Mouse (Mus musculus) MEL (cell line): ENCODE measurements at regions not wholly inside any gene's neighbourhood (a gene's known extent, or its start where the extent isn't known, plus 50 kb on each side); places are given as distances from the start of the nearest gene placed in this dataset.

Experiments
- DNase-seq: peaks from one replicate; pipeline ENCODE4 v3.0.0; 2011; ENCODE audit warnings: low read depth, low spot score
- H3K27ac ChIP-seq: 2 replicates; pipeline ENCODE4 v1.5.1; 2012; ENCODE audit warnings: low read depth, mild to moderate bottlenecking, control low read depth, low read length, moderate library complexity; ENCODE audit not compliant: control insufficient read depth
- H3K27me3 ChIP-seq, 2 experiments: fragments of 150-350 bp in 1 of 2; sonication (generic) in 1 of 2; 2 replicates each; pipeline ENCODE4 v1.6.1; 2012; ENCODE audit warnings: low read length in 2 of 2, mild to moderate bottlenecking in 2 of 2, improper control_type of control experiment in 1 of 2, moderate library complexity in 1 of 2; ENCODE audit not compliant: insufficient read depth in 2 of 2, control insufficient read depth in 1 of 2
- H3K36me3 ChIP-seq, 2 experiments: 2 replicates each; pipeline ENCODE4 v1.6.1; 2012 to 2014; ENCODE audit warnings: low read length in 2 of 2, improper control_type of control experiment in 1 of 2, inconsistent platforms in 1 of 2, mild to moderate bottlenecking in 1 of 2; ENCODE audit not compliant: insufficient read depth in 2 of 2, control insufficient read depth in 1 of 2
- H3K4me1 ChIP-seq, 2 experiments: fragments of 150-350 bp in 1 of 2; sonication (generic) in 1 of 2; 2 replicates each; pipeline ENCODE4 v1.6.1; 2012; ENCODE audit warnings: low read length in 2 of 2, improper control_type of control experiment in 1 of 2, mild to moderate bottlenecking in 1 of 2; ENCODE audit not compliant: insufficient read depth in 2 of 2, control insufficient read depth in 1 of 2
- H3K4me3 ChIP-seq, 2 experiments: fragments of 150-350 bp in 1 of 2; sonication (generic) in 1 of 2; 2 replicates each; pipeline ENCODE4 v1.5.1; 2012; ENCODE audit warnings: low read depth in 2 of 2, low read length in 2 of 2, mild to moderate bottlenecking in 2 of 2, moderate library complexity in 2 of 2, control low read depth in 1 of 2, improper control_type of control experiment in 1 of 2; ENCODE audit not compliant: control insufficient read depth in 1 of 2, insufficient read depth in 1 of 2
- H3K79me2 ChIP-seq: 2 replicates; pipeline ENCODE4 v1.6.1; 2012; ENCODE audit warnings: mild to moderate bottlenecking, low read length, moderate library complexity; ENCODE audit not compliant: control insufficient read depth, poor library complexity, insufficient read depth
- H3K9ac ChIP-seq: 2 replicates; pipeline ENCODE4 v1.6.1; 2012; ENCODE audit warnings: low read depth, mild to moderate bottlenecking, control low read depth, low read length, moderate library complexity; ENCODE audit not compliant: control insufficient read depth, poor library complexity, severe bottlenecking
- H3K9me3 ChIP-seq: fragments of 150-350 bp; sonication (generic); replicated peaks from 2 replicates; pipeline ENCODE4 v1.6.1; 2012; ENCODE audit warnings: mild to moderate bottlenecking, low read length, improper control_type of control experiment, moderate library complexity; ENCODE audit not compliant: insufficient read depth
- CHD2 ChIP-seq: IDR thresholded peaks from 2 replicates; pipeline ENCODE4 v1.6.1; 2011; ENCODE audit warnings: low read length, improper control_type of control experiment
- ELF1 ChIP-seq: IDR thresholded peaks from 2 replicates; pipeline ENCODE4 v1.6.1; 2014; ENCODE audit warnings: low read depth, mild to moderate bottlenecking, inconsistent platforms, low read length, improper control_type of control experiment, moderate library complexity
- ETS1 ChIP-seq: IDR thresholded peaks from 2 replicates; pipeline ENCODE4 v1.6.1; 2012; ENCODE audit warnings: low read depth, mild to moderate bottlenecking, inconsistent platforms, low read length, improper control_type of control experiment, moderate library complexity
- HCFC1 ChIP-seq: IDR thresholded peaks from 2 replicates; pipeline ENCODE4 v1.6.1; 2012; ENCODE audit warnings: low read depth, mild to moderate bottlenecking, inconsistent platforms, low read length, improper control_type of control experiment, moderate library complexity
- MAFK ChIP-seq: IDR thresholded peaks from 2 replicates; pipeline ENCODE4 v1.6.1; 2011; ENCODE audit warnings: low read depth, mild to moderate bottlenecking, low read length, improper control_type of control experiment, borderline replicate concordance
- MAZ ChIP-seq: IDR thresholded peaks from 2 replicates; pipeline ENCODE4 v1.6.1; 2012; ENCODE audit warnings: low read depth, mild to moderate bottlenecking, inconsistent platforms, low read length, improper control_type of control experiment
- MXI1 ChIP-seq: IDR thresholded peaks from 2 replicates; pipeline ENCODE4 v1.6.1; 2011; ENCODE audit warnings: mild to moderate bottlenecking, low read depth, low read length, improper control_type of control experiment
- NRF1 ChIP-seq: IDR thresholded peaks from 2 replicates; pipeline ENCODE4 v1.6.1; 2014; ENCODE audit warnings: low read depth, mild to moderate bottlenecking, inconsistent platforms, low read length, improper control_type of control experiment, moderate library complexity; ENCODE audit not compliant: poor library complexity, insufficient read depth, severe bottlenecking
- POLR2A ChIP-seq, 2 experiments: IDR thresholded peaks; 2 replicates each; pipeline ENCODE4 v1.6.1; 2011 to 2012; ENCODE audit warnings: low read length in 2 of 2, mild to moderate bottlenecking in 2 of 2, control low read depth in 1 of 2, improper control_type of control experiment in 1 of 2, low read depth in 1 of 2, moderate library complexity in 1 of 2; ENCODE audit not compliant: control insufficient read depth in 1 of 2, insufficient read depth in 1 of 2, poor library complexity in 1 of 2
- POLR2AphosphoS2 ChIP-seq: IDR thresholded peaks from 2 replicates; pipeline ENCODE4 v1.6.1; 2011; ENCODE audit warnings: low read length, improper control_type of control experiment
- TAL1 ChIP-seq: IDR thresholded peaks from 2 replicates; pipeline ENCODE4 v1.6.1; 2012; ENCODE audit warnings: mild to moderate bottlenecking, inconsistent platforms, low read length, moderate library complexity, mixed read lengths
- TCF12 ChIP-seq: IDR thresholded peaks from 2 replicates; pipeline ENCODE4 v1.6.1; 2014; ENCODE audit warnings: low read depth, mild to moderate bottlenecking, inconsistent platforms, low read length, improper control_type of control experiment, moderate library complexity
- ZC3H11A ChIP-seq: IDR thresholded peaks from 2 replicates; pipeline ENCODE4 v1.6.1; 2012; ENCODE audit warnings: low read depth, mild to moderate bottlenecking, inconsistent platforms, low read length, improper control_type of control experiment

DNA sequence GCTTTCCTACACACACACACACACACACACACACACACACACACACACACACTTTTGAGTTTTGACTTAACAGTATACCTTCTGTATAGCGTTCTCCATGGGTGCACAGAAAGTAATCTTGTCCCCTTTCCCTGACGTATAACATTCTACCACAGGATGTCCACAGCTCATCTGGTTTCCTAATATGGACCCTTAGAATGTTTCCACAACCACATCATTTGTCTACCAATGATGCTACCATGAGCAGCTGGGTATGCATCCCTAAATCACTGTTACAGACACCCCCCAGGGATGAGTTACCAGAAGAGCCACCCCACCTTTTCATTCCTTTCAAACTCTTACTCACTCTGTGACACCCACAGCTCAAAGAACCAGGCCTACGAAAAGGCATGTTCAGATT lies 166.8 kb upstream of the Rreb1 start:
- Histone ChIP-seq H3K4me1 (no peaks in the 10 kb centered on the region), H3K4me3 (no peak overlapping the region), H3K27me3 (peaks cover 0 to 3% of the 10 kb centered on the region in 2 experiments; a peak in 1 of 4 replicates), H3K36me3 (no peaks in the 10 kb centered on the region), H3K79me2 (no peaks in the 10 kb centered on the region), H3K27ac (no peak overlapping the region), H3K9ac (no peak overlapping the region), H3K9me3 (no peaks in the 10 kb centered on the region)
- TF ChIP-seq NRF1 (no peak), TAL1 (no peak), MXI1 (no peak), TCF12 (no peak), MAZ (no peak)
- DNase-seq, result no peak

GRCm38 (mm10) chr13:37617015-37617414 lies 161.2 kb upstream of the Rreb1 start:
- no peaks in the 10 kb centered on the region for H3K79me2 ChIP-seq
- H3K4me3 ChIP-seq, result no peak overlapping the region
- no peak overlapping the region for H3K9ac ChIP-seq
- H3K36me3 ChIP-seq, result no peaks in the 10 kb centered on the region
- DNase-seq, result no peak
- H3K27me3 ChIP-seq, result no peaks in the 10 kb centered on the region
- no peak overlapping the region for H3K27ac ChIP-seq
- no peaks in the 10 kb centered on the region for H3K9me3 ChIP-seq
- TF ChIP-seq MAFK (no peak), CHD2 (no peak)
- no peaks in the 10 kb centered on the region for H3K4me1 ChIP-seq

DNA sequence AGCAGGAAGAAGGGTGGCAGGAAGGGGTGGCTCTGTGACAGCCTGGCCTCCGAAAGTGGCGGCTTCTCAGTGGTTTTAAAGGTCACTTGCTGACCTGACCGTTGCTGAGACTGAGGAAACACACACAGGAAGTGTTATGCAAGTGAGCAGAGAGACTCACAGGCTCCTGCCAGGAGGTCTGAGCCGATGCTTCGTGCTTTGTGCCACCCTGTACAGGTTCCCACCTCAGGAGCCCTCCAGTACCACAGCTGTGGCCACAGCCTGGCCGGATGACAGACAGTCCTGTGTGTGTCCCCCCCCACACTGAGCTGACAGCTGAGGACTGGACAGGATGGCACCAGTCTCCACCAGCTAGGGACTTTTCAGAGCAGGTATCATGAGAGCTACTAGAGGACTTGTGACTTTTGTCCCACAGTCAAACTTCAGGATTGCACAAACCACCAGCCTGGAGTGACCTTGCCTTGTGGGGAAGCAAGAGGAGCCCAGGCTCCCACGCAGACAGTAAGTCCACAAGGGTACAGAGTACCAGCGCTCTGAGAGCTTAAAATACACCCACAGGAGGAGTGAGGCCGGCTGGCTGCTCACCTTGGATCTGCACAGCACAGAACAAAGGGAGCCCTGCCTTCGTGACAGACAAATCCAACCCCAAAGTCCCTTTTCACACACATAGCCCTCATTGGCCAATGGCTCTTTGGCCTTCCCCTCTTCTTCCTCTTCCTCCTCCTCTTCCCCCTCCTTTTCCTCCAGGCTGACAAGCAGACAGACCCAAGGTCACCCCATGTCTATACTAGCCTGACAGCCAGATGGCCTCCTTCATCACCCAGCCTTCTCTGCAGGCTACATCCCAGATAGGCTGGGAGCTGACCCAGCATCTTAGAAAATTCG lies 158.1 kb upstream of the Rreb1 start:
- Histone ChIP-seq H3K36me3 (no peaks in the 10 kb centered on the region), H3K79me2 (no peaks in the 10 kb centered on the region), H3K27me3 (peaks cover 0 to 3% of the 10 kb centered on the region in 2 experiments; a peak in 2 of 4 replicates), H3K4me3 (no peak overlapping the region), H3K9ac (no peak overlapping the region), H3K27ac (no peak overlapping the region), H3K4me1 (no peaks in the 10 kb centered on the region), H3K9me3 (no peaks in the 10 kb centered on the region)
- DNase-seq, result no peak
- TF ChIP-seq ETS1 (no peak), POLR2A (IDR thresholded peaks at IDR 0.05; ENCODE audit: control insufficient read depth in 1 of 2, insufficient read depth in 1 of 2, low read depth in 1 of 2, low read length in 2 of 2, poor library complexity in 1 of 2) (no peak), ZC3H11A (no peak), TAL1 (no peak), POLR2AphosphoS2 (no peak), HCFC1 (no peak), ELF1 (no peak)
